Comparison of ENCODE assay signal across 10 mouse cellular contexts in genomic region chr2:102049866-102050550, GRCm38 (mm10).
DNase-seq lines count a peak whose midpoint lies in the region; ATAC-seq and TF ChIP-seq lines count a peak whose summit lies in the region.
"Had no signal": no experiment of that assay in that cellular context is flagged by ENCODE, and none has a peak within 500 bp of the region (broad histone marks: within the 10 kb centered on the region; RNA-seq: fewer than 3 reads in every experiment).

No protein-coding gene starts in this region.

- DNase-seq in neural tube, embryonic 10.5 days (ENCODE audit: extremely low spot score, low spot score): no peak
- DNase-seq in embryonic facial prominence, embryonic 14.5 days (ENCODE audit: low spot score): peak; percentile 59
- DNase-seq in limb, embryonic 14.5 days (ENCODE audit: low spot score): no peak
- peak; percentile 63 for DNase-seq in thymus, postnatal 4 days
- DNase-seq in natural killer cell, adult 2 months (ENCODE audit: low spot score in 2 of 2): no peak
- no peak for DNase-seq in lung, postnatal 25 days (ENCODE audit: low spot score)
- DNase-seq: cerebellum, postnatal 36 days; right cerebral cortex, adult 18-20 months had no signal

- peaks cover 16% of the 10 kb centered on the region; the same call in 1 of the 2 replicates for H3K4me1 ChIP-seq in neural tube, embryonic 12.5 days
- H3K4me1 ChIP-seq in embryonic facial prominence, embryonic 14.5 days (ENCODE audit: control insufficient read depth, insufficient read depth, low read length): no peaks in the 10 kb centered on the region; the same call in 1 of the 2 replicates
- H3K4me1 ChIP-seq in limb, embryonic 14.5 days (ENCODE audit: control insufficient read depth, insufficient read depth, low read length): peaks cover 16% of the 10 kb centered on the region

- no peak overlapping the region for H3K27ac ChIP-seq in neural tube, embryonic 12.5 days
- no peak overlapping the region for H3K27ac ChIP-seq in embryonic facial prominence, embryonic 14.5 days (replicated peaks; ENCODE audit: low read depth, low read length)
- H3K27ac ChIP-seq in limb, embryonic 14.5 days (replicated peaks; ENCODE audit: low read depth, low read length): no peak overlapping the region
- H3K27ac ChIP-seq: heart, embryonic 13.5 days had no signal

- no peak overlapping the region for H3K4me3 ChIP-seq in neural tube, embryonic 12.5 days
- H3K4me3 ChIP-seq in embryonic facial prominence, embryonic 14.5 days (ENCODE audit: low read depth, low read length): no peak overlapping the region
- no peak overlapping the region for H3K4me3 ChIP-seq in limb, embryonic 14.5 days (replicated peaks; ENCODE audit: low read length)
- H3K4me3 ChIP-seq: heart, embryonic 13.5 days had no signal

- H3K27me3 ChIP-seq in neural tube, embryonic 12.5 days (replicated peaks): no peaks in the 10 kb centered on the region
- H3K27me3 ChIP-seq in embryonic facial prominence, embryonic 14.5 days (replicated peaks; ENCODE audit: control insufficient read depth, insufficient read depth, low read length): no peaks in the 10 kb centered on the region
- no peaks in the 10 kb centered on the region for H3K27me3 ChIP-seq in limb, embryonic 14.5 days (ENCODE audit: control insufficient read depth, insufficient read depth, low read length)
- H3K27me3 ChIP-seq: heart, embryonic 13.5 days had no signal

- no peak overlapping the region for H3K4me2 ChIP-seq in neural tube, embryonic 12.5 days (replicated peaks)
- H3K4me2 ChIP-seq in embryonic facial prominence, embryonic 14.5 days (ENCODE audit: low read depth, low read length): no peak overlapping the region
- no peak overlapping the region for H3K4me2 ChIP-seq in limb, embryonic 14.5 days (replicated peaks; ENCODE audit: low read depth, low read length, severe bottlenecking)
- H3K4me2 ChIP-seq: heart, embryonic 13.5 days had no signal

- H3K9me3 ChIP-seq in neural tube, embryonic 12.5 days: no peaks in the 10 kb centered on the region
- H3K9me3 ChIP-seq in embryonic facial prominence, embryonic 14.5 days (ENCODE audit: control insufficient read depth, low read length): no peaks in the 10 kb centered on the region
- no peaks in the 10 kb centered on the region for H3K9me3 ChIP-seq in limb, embryonic 14.5 days (ENCODE audit: control insufficient read depth, low read length)
- H3K9me3 ChIP-seq: heart, embryonic 13.5 days had no signal

- peaks cover 2% of the 10 kb centered on the region; the same call in 1 of the 2 replicates for H3K36me3 ChIP-seq in neural tube, embryonic 12.5 days
- H3K36me3 ChIP-seq in embryonic facial prominence, embryonic 14.5 days (ENCODE audit: control insufficient read depth, insufficient read depth, low read length): peaks cover 8% of the 10 kb centered on the region; the same call in 1 of the 2 replicates
- peaks cover 10% of the 10 kb centered on the region for H3K36me3 ChIP-seq in limb, embryonic 14.5 days (ENCODE audit: control insufficient read depth, insufficient read depth, low read length)
- H3K36me3 ChIP-seq: heart, embryonic 13.5 days had no signal

- ATAC-seq in neural tube, embryonic 12.5 days (ENCODE audit: low FRiP score, low read depth): peak; percentile 45; the same call in 1 of the 2 replicates
- peak; percentile 62; the same call in 1 of the 2 replicates for ATAC-seq in embryonic facial prominence, embryonic 14.5 days (ENCODE audit: low read depth)
- 0 out of 2 replicates have a peak, but pooled peaks have one; percentile 37 for ATAC-seq in limb, embryonic 14.5 days (ENCODE audit: low FRiP score, low read depth)

- no peak overlapping the region for H3K9ac ChIP-seq in neural tube, embryonic 12.5 days
- no peak overlapping the region for H3K9ac ChIP-seq in embryonic facial prominence, embryonic 14.5 days (ENCODE audit: low read depth, low read length)
- no peak overlapping the region for H3K9ac ChIP-seq in limb, embryonic 14.5 days (ENCODE audit: low read depth, low read length, severe bottlenecking)
- H3K9ac ChIP-seq: heart, embryonic 13.5 days had no signal

- 40% methylated on average over 10 of the region's 10 CpGs for WGBS in neural tube, embryonic 12.5 days
- WGBS in embryonic facial prominence, embryonic 14.5 days: 37% methylated on average over 10 of the region's 10 CpGs
- 37% methylated on average over 10 of the region's 10 CpGs for WGBS in limb, embryonic 14.5 days

- no peak for TF ChIP-seq POLR2A in limb, embryonic 14.5 days (IDR thresholded peaks at IDR 0.05; ENCODE audit: borderline replicate concordance, extremely low read depth, insufficient read depth, insufficient read length)

Comparison
In these comparisons a context has a peak if more than half of its experiments do, and no peak if none do; other contexts are left out.
1. DNase-seq: peak in embryonic facial prominence, embryonic 14.5 days (single experiment) and thymus, postnatal 4 days (single experiment); none in neural tube, embryonic 10.5 days (single experiment), limb, embryonic 14.5 days (single experiment), natural killer cell, adult 2 months (0 of 2) and lung, postnatal 25 days (single experiment).
2. Peak in every context shown above with its lines, with median percentiles within 50 percentile points of each other: ATAC-seq.